Mouse (Mus musculus): ENCODE measurements at regions not wholly inside any gene's neighbourhood (a gene's known extent, or its start where the extent isn't known, plus 50 kb on each side); places are given as distances from the start of the nearest gene placed in this dataset.

GRCm38 (mm10) chr14:68820241-68820640, 473.9 kb downstream of the Synb start:
- TF ChIP-seq POLR2A (IDR thresholded peaks at IDR 0.05; ENCODE audit: borderline replicate concordance, insufficient read depth, low read length) (no peak), CTCF (IDR thresholded peaks at IDR 0.05; ENCODE audit: borderline replicate concordance, insufficient read depth, low read depth, low read length) (no peak)

All from cerebellum, adult 2 months (tissue).